In the genomic region with DNA sequence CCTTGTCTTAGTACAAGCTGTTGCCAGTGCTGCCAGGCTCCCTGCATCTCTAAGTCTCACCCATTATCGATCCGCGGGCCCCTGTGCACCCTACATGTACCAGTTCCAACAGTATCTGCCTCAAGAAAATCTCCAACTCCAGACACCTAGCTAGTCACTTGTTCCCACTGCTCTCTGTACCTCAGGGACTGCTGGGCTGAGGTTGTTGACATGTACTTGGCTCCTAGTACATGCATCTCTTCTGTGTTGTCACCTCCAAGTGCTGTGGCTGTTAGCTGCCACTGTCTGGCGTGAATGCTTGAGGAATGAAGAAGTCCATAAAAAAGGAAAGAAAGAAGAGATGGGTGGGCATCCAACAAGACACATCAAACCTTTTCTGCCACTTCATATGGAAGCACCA, we compare ENCODE assay signal across 26 mouse cellular contexts.
"Had no signal": no experiment of that assay in that cellular context is flagged by ENCODE, and none has a peak within 500 bp of the region (broad histone marks: within the 10 kb centered on the region; RNA-seq: fewer than 3 reads in every experiment).

No protein-coding gene starts in this region.

- H3K27me3 ChIP-seq: hindbrain, embryonic 12.5 days; intestine, embryonic 15.5 days; liver, embryonic 13.5 days; liver, embryonic 15.5 days had no signal

- ATAC-seq: forebrain, embryonic 16.5 days; hindbrain, embryonic 16.5 days; inflammation-experienced regulatory T-cells, adult 6 months; intestine, embryonic 15.5 days; intestine, postnatal 0 days had no signal

- H3K27ac ChIP-seq: gastrocnemius, adult 2 months; heart, embryonic 13.5 days; hindbrain, embryonic 10.5 days; hindbrain, embryonic 12.5 days; hindbrain, embryonic 14.5 days; intestine, embryonic 15.5 days; layer of hippocampus, adult 2 months; left cerebral cortex, adult 2 months; limb, embryonic 10.5 days; limb, embryonic 12.5 days; liver, embryonic 13.5 days; liver, embryonic 15.5 days had no signal

- H3K4me1 ChIP-seq: hindbrain, embryonic 10.5 days; hindbrain, embryonic 12.5 days; intestine, embryonic 15.5 days; limb, embryonic 10.5 days; limb, embryonic 12.5 days; liver, embryonic 13.5 days; liver, embryonic 15.5 days had no signal

- H3K36me3 ChIP-seq: heart, embryonic 13.5 days; hindbrain, embryonic 10.5 days; hindbrain, embryonic 12.5 days; intestine, embryonic 15.5 days; limb, embryonic 10.5 days; limb, embryonic 12.5 days; liver, embryonic 13.5 days; liver, embryonic 15.5 days had no signal

- H3K9me3 ChIP-seq: heart, embryonic 13.5 days; hindbrain, embryonic 10.5 days; hindbrain, embryonic 12.5 days; intestine, embryonic 15.5 days; limb, embryonic 10.5 days; limb, embryonic 12.5 days; liver, embryonic 13.5 days; liver, embryonic 15.5 days had no signal

- H3K9ac ChIP-seq: heart, embryonic 13.5 days; hindbrain, embryonic 12.5 days; hindbrain, embryonic 14.5 days; intestine, embryonic 15.5 days; limb, embryonic 12.5 days; liver, embryonic 13.5 days; liver, embryonic 15.5 days had no signal

- H3K4me2 ChIP-seq: heart, embryonic 11.5 days; heart, embryonic 13.5 days; hindbrain, embryonic 12.5 days; hindbrain, embryonic 14.5 days; intestine, embryonic 15.5 days; limb, embryonic 12.5 days; liver, embryonic 11.5 days; liver, embryonic 13.5 days; liver, embryonic 15.5 days had no signal

- DNase-seq: gastrocnemius, adult 2 months; gastrocnemius, postnatal 10 days; gastrocnemius, postnatal 25 days; kidney, adult 18-20 months; kidney, adult 8-10 months; kidney, postnatal 10 days; kidney, postnatal 25 days; kidney, postnatal 4 days; liver; liver, embryonic 13.5 days had no signal

- H3K4me3 ChIP-seq: gastrocnemius, adult 2 months; heart, embryonic 13.5 days; hindbrain, embryonic 10.5 days; hindbrain, embryonic 12.5 days; intestine, embryonic 15.5 days; layer of hippocampus, adult 2 months; left cerebral cortex, adult 2 months; limb, embryonic 10.5 days; limb, embryonic 12.5 days; liver, embryonic 13.5 days; liver, embryonic 15.5 days had no signal
